Mouse (Mus musculus) A20 (cell line): ENCODE results near the gene Erg.

Experiments
- DNase-seq: peaks from one replicate; pipeline ENCODE4 v3.0.0-alpha.2; 2011; ENCODE audit warnings: low read depth, low spot score

Gene Erg

DNA sequence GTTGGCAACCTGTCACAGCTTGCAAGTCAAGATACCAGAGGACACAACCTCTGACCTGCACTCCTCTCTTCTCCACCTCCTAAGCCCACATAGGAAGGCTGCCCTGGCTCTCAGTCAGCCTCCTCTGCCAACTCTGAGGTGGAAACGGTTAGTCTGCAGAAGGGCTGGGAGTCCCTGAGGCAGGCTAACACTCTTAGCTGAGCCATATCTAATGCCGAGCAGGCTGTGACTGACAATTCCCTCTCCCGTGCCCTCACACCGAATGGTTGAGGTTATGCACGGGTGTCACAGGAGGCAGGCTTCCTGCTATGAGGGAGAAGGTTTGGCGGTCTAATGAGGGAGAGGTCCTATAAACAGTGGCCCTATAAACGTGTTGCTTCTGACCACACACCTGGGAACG is 232.6 kb downstream of the Erg start:
- DNase-seq = no peak

DNA sequence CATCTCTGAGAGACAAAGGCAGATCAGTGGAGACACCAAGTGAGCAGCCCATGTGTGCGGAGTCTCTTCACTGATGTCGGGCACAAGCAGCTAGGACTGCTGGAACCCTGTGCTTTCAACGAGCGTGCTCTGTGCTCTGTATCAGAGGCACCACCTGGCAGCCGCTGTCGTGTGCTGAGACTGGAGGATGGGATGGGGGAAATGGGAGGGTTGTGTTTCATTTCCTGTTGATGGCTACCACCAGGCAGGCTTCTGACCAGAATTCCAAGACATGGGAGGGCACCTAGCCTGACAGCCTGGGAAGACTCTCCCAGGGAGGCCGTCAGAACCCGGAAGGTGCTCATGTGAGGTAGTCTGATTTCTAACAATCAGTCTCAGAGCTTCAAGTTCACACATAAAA is 234.1 kb downstream of the Erg start:
- DNase-seq = no peak

DNA sequence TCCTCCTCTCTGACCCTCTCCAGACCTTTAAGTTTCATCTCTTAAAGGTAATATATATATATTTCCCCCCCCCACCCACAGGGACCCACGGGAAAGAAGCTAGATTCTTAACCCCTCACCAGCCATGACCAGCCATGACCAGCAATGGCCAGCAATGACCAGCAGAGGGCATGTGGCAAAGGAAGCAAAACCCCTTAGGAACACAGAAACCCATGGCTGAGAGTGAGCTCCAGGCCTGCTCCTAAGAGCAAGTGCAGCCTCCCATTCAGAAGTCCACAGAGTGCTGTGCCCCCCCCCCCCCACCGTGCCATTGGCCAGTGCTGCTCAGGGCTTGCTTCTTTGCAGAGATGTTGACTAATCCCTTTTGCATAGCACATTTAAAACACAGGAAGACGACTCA is 235.9 kb downstream of the Erg start:
- DNase-seq = peak; percentile 28

DNA sequence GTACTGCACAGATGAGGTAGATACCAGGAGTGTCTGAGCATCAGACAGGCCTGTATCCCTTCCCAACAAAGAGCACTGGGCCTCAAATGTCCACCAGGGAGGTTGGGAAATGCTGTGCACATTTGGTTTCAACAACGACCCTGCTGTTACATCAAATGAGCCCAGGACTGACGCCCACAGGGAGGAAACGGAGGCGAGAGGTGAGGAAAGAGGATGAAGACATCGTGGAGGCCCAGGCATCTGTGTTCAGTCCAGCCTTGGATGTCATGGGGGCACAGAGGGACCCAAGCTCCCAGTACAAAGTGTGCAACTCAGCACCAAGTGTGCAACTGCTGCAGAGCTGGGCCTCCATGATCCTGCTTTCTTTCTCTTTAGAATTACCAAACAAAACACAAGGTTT is 236.6 kb downstream of the Erg start:
- DNase-seq = no peak

DNA sequence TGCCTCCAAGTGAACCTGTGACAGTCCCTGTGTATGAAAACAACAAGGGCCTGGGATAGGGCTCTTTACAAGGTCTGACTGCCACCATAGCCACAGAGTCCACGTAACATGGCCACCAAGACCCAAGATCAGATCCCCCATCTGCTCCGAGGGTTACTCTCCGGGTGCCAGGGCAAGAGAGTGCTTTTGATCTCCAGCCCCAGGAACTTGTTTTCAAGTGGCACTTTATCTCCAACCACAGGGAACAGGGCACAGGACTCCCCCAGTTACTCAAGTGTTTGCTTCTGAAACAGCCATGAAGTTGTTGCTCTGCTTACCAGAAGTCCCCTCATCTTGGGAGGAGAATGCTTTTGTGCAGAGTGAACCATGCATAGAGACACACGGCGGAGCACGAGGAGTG is 237.0 kb downstream of the Erg start:
- DNase-seq = no peak

DNA sequence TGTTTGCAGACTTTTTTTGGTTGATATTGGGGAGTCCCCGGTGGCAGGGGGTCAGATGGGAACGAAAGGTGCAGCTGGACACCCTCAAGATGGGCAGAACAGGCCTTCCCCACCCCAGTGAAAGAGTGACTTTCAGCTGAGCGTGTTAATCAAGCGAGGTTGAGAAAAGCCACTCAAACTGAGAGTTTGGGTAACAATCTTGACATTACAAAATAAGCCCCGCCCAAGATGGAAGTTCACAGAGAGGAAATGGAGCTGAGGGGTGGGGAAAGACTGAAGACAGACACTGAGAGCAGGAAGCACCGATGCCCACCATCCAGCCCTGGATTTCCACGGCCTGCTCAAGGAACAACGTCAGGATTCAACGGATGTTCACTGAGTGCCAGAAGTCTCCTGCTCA is 237.8 kb downstream of the Erg start:
- no peak for DNase-seq

DNA sequence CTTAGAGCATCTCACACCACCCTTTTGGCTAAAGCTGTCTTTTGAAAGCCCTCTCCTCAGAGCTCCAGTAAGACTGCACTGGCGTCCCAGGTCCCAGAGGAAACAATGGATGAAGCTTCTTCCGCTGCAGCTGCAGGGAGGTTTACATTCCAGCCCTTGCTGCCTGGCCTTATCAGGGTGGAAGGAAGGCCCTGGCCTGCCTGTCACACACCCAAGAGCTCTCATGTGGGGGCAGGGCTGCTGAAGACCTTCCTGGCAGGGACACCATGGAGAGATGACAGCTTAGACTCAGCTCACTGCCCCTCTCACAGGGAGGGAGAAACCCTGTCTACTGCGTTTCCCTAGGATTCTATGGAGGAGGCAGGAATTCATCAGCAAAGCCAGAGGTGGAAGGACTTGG is 239.2 kb downstream of the Erg start:
- DNase-seq = no peak

DNA sequence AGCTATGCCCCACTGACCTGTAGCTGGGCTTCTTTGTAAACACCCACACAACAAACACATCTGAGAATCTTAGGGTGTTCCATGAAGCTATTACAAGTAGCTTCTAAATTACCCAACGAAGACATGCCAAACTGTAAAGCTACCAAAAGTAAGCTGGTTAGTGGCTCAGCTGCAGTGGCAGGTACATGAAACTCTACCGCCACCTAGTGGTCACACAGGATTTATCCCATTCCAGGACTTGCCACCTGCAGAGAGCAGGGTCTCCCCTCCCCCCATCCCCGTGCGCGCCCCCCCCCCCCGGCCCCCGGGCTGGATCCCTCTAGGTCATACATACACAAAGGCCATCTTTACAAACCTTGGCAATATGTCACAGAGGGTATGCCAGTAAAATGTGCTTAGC is 240.5 kb downstream of the Erg start:
- DNase-seq = peak; percentile 63

DNA sequence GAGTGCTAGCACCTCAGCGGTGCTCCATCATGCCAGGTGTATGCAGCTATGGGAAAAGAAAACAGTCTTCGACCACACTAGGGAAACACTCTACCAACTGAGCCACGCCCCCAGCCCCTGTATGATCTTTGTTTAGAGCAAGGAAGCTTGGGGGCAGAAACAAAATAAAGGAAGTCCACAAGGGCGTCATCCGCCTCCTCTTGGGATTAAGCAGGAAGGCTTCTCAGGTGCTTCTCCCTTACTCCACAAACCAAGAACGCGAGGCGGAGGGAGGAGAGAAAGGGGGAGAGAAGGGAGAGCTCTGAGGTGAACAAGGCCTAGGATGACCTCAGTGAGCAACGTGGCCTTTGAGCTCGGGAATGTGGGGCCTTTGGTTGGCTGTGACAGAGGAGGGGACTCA is 241.4 kb downstream of the Erg start:
- no peak for DNase-seq

DNA sequence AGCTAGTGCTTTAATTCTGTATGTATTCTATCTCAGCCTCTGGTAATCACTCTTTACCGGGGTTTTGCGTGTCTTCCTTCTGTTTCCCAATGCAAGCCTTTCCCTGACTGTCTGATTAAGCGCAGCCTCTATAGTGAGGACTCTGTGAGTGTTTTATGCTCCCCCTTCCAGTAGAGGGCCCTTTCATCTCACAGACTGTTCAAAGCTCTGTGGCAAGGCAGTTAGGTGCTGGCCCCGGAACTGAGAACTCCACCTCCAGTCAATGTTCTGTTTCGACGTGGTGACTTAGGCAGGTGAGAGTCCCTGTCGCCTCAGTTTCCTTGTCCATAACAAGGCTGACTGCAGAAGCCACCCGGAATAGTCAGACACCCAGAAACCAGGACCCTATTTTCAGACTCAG is 244.4 kb downstream of the Erg start:
- DNase-seq = peak; percentile 6

DNA sequence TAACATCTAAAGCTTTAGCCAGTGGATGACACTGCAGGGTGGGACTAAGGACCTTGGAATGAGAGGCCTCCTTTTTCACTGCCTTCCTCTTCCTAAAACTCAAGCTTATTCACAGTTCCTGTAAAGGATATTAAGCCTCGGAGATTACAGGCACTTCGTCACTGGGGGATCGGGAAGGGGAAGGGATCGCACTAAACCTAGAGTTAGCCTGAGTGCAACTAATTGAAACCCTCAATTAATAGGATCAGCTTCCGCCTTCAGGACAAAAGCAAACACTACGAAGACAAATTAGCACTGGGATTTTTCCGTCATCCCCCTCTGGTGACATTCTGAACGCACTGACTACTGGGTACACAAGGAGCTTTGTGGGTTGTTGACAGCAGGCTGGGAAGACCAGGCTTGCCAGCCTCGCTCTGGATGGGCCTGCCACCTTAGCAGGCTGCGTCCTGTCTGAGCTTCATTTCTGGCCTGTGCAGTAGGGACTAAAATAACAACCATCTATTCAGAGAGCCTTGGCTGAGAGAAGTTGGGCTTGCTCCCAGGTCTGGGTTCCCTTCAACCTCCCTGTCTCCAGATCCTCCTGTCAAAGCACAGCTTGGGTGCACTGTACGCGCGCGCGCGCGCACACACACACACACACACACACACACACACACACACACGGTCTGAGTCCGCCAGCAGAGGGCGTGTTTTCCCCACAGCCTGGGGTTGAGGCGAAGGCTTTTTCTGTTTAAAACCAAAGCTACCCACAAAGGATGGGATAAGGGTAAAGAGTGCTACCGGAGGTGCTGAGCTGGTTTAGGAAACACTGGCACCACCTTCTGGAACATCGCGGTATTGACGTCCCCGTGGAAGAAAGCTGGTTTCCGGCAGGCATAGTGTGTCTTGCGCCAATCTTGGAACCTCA is 245.3 kb downstream of the Erg start:
- DNase-seq = peak; percentile 50

DNA sequence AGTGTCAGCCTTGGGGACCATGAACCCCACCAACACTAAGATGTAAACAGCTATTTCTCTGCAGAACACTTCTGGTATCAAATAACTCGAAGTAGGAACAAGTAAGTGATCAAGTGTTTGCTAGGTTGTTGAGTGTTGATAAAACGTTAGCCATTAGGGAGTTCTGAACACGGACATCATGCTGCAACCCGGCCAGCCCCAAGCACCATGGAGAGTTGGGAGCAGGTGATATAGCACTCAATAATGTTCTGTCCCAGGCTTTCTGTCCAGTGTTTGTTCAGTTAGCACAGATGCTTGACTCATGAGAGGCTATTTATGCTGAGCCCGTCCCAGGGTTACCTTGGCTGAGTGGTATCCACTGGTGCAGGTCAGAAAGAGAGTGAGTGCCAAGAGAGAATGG is 254.2 kb downstream of the Erg start:
- no peak for DNase-seq

DNA sequence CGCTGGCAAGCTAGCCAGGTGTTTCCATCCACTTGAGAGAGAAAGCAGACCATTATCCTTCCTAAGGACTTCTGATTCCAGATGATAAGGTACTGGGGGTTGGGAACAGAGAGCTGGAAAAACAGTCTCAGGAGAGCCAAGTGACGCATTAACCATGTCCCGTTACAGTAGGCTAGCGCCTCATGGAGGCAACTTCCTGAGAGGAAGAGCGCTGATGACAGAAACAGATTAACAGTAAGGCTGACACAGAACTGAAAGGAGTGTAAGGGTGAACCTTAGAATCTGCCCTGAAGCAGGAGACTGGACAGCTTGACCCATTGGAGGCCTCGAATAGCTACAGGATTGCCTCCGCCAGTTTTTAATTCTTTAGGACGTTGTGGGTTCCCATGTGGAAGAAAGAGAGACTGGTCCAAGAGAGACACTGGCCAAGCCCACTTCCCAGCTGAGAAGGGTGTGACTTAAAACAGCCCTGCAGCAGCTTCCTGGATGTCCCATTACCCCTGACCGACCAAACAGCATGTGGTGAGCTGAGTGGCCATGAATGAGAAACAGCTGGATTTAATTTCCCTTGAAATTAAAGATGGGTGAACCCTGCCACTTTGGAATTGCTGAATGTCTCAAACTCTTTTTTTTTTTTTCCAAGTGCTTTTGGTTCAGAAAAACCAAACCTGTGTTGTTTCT is 264.3 kb downstream of the Erg start:
- DNase-seq = no peak
